Mouse (Mus musculus) G1E (cell line): ENCODE measurements around the gene Mylk.

Source experiments
- CTCF ChIP-seq: IDR thresholded peaks from 2 replicates; pipeline ENCODE4 v1.5.1; 2012; ENCODE audit warnings: low read depth, low read length, inconsistent platforms, mixed read lengths
- GATA1 ChIP-seq: IDR thresholded peaks from 2 replicates; pipeline ENCODE4 v1.6.1; 2012; ENCODE audit warnings: borderline replicate concordance, low read length, inconsistent platforms, mixed read lengths
- TAL1 ChIP-seq: conservative IDR thresholded peaks from 2 replicates; pipeline ENCODE4 v1.6.1; 2012; ENCODE audit warnings: low read depth, low read length, inconsistent platforms, mixed read lengths

GRCm38 (mm10) chr16:34896996-34897395, 152.0 kb downstream of the Mylk start:
- TF ChIP-seq CTCF = no peak
- TF ChIP-seq GATA1 = no peak
- no peak for TF ChIP-seq TAL1
